Mouse (Mus musculus) cerebellum, postnatal 36 days (tissue): Measurements from ENCODE around the gene Gclc.

Experiments
- DNase-seq, 2 experiments: peaks; one replicate each; pipeline ENCODE4 v3.0.0; 2021 to 2022; ENCODE audit warnings: mixed read lengths in 2 of 2

Gene Gclc

DNA sequence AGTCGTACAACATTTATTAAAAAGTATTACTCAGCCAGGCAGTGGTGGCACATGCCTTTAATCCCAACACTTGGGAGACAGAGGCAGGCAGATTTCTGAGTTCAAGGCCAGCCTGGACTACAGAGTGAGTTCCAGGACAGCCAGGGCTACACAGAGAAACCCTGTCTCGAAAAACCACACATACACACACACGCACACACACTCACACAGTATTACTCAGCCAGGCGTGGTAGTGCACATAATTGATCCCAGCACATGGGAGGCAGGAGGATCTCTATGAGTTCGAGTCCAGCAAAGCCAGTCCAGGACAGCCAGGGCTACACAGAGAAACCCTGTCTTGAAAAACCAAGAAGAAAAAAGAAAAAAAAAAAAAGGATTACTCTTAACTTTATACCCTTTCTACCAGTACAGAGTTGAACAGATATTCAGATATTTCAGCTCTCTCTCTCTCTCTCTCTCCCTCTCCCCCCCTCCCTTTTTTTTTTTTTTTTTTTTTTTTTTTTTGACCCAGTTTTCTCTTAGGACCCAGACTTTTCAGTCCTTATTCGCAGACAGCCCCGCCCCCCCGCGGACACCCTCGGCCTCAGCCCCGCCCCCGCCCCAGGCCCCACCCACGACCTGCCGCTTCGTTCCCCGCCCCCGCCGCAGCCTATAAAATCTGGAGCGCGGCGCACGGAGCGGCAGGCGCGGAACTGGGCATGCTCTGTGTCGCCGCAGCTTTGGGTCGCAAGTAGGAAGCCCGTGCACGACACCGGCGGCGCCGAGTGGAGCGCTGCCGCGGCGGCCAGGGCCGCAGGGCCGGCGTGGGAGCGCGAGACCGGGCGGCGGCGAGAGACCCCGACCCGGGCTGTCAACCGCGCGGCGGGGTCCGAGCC lies at the start of gene Gclc:
Gene Gclc, plus strand, starts transcription at position 683 of the 875 bp plus-strand sequence.
- peak; percentile 92 to 93 for DNase-seq

DNA sequence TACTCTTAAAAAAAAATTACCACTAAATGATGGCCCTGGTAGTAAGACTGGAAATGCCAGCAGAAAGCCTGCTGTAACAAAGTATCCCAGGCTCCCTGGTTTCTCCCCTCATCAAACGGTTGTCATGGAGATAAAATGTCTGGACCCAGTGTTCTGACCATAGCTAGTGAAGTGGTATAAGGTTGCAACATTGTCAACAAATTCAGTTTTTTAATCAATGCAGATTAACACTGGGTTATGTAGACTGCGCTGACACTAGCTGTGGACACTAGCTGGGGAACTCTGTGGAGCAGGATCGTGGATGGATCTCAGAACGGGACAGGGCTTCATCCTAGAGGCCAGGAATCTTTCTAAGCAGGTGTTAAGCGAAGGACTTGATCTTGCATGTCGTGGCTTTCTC lies 47.8 kb upstream of the Gclc start:
- no peak for DNase-seq

DNA sequence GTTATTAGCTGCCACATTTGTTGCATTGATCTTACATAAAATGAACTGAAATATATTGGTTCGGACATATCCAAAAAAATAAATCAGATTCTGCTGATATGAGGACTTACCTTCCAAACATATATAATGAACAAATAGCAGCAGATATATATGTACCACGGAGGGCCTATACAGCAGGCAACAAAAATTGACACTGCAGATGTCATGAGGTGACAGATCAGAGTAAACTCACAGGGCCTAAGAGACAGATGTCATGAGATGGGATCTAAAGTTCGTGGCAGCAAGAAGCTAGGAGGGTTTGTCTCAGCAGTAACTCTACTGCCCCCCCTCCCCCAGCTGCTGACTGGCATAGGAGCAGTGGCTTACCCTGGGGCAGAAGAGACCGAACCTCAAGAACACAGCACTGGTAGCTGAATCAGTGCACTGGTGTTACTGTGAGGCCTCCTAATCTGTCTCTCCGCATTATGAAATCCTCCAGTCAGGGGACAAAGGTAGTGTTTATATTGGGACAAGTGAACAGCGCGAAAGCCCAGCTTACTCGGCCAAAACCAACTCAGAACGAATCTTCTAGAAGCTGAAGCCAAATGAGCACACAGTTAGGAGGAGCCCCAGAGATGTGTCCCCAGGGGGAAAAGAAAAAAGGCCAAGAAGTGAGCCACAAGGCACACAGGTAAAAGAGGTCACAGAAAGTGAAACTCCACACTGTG lies 46.7 kb upstream of the Gclc start:
- no peak for DNase-seq

DNA sequence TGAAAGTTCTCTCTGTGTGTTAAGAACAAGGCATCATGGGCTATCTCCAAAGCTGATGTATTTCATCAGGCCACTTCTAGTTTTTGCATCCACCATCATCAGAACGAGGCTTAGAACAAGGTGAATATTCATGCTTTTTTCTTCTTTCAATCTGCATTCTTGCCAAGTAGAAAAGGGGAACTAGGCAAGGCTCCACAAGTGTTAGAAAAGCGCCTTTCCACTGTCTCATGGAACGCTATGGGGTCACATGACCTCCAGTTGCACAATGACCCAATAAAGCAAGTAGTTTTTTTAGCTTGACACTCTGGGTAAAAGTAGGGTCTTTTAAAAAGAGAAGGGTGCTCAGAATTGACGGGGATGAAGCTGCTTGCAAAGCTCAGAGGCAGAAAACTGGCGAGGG lies 45.4 kb upstream of the Gclc start:
- DNase-seq = no peak

- DNase-seq = no peak
Measured at GRCm38 (mm10) chr9:77711021-77711569, 43.2 kb upstream of the Gclc start.

DNA sequence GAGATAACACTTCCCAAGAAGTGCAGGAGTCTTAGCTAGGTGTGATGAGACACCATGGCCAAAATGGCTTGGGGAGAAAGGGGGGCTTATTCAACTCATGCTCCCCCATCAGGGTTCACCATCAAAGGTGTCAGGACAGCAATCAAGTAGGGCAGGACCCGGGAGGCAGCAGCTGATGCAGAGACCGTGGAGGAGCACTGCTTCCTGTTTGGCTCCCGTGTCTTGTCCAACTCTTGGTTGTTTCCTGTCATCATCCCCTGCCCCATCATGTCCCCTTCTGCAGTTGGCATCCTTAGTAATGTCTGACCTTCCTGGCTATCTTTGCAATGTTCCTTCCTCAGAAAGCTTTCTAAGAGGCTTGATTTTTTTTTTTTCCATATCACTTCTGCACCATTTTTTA lies 41.5 kb upstream of the Gclc start:
- no peak for DNase-seq

DNA sequence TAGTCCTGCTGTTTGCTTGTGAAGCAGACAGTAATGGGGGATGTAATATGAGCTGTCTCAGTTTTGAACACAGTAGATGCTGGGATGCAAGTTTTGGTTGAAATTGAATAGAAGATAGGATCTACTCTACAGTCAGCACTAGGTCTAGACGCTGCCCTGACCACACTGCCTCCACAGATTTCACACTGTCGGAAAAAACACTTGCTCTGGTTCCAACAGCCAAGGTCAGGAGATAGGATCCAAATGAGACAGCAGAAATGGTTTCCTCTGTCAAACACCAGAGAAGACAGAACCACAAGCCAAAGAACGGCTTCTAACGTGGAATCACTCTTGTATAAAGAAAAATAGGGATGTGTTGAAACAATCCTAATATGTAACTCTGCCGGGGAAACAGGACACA lies 41.0 kb upstream of the Gclc start:
- DNase-seq = no peak

GRCm38 (mm10) chr9:77715262-77715661 lies 39.1 kb upstream of the Gclc start:
- DNase-seq = no peak

- DNase-seq = no peak
Measured at GRCm38 (mm10) chr9:77716009-77716408, 38.3 kb upstream of the Gclc start.

- no peak for DNase-seq
Measured at GRCm38 (mm10) chr9:77717831-77718435, 36.4 kb upstream of the Gclc start.

DNA sequence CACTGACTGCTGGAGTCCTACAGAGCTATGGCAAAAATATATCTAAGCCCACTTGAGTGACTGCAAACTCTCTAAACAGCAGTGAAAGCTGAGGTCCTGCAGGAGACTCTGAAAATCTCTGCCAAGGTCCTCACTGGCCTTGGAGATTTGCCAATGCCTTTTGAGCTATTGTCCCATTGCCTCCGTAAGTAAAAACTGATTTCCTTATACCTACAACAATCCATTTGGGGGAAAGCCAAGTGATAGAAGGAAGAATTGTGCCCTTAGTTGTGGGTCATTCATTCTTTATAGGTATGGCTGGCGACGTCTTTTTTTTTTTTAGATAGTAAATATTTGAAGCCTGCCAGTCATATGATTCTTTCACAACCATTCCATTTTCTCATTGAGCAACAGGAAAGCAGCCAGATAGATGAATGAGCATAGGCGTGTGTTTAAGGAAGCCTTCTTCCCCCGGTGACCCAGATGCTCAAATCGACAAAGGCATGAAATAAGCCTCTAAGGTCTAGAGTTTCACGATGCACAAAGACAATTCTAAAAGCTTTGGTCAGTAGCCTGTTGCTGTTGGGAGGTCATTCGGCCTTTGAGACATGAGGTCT lies 35.4 kb upstream of the Gclc start:
- DNase-seq = no peak

- DNase-seq = no peak
Measured at GRCm38 (mm10) chr9:77719675-77720074, 34.7 kb upstream of the Gclc start.

GRCm38 (mm10) chr9:77722381-77722780 lies 32.0 kb upstream of the Gclc start:
- DNase-seq = no peak

DNA sequence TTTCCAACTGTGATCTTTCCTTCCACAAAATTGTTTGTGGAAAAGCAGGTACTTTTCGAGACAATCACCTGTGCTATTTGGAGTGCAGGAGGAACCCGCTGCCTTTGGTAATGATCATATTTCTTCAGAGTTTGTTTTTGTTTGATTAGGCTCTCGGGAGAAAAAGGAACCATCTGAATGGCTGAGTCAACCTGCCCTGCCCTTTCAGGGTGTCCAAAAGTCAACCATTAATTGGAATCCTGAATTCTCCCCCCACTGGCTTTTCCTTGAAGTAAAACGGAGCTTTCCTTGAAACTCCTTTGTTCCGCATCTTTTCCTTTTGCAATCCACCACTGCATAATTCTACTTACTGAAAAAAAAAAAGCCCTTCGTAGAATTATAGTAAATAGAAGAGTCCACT lies 30.1 kb upstream of the Gclc start:
- DNase-seq = no peak

- DNase-seq = no peak
Measured at GRCm38 (mm10) chr9:77725448-77725847, 28.9 kb upstream of the Gclc start.

DNA sequence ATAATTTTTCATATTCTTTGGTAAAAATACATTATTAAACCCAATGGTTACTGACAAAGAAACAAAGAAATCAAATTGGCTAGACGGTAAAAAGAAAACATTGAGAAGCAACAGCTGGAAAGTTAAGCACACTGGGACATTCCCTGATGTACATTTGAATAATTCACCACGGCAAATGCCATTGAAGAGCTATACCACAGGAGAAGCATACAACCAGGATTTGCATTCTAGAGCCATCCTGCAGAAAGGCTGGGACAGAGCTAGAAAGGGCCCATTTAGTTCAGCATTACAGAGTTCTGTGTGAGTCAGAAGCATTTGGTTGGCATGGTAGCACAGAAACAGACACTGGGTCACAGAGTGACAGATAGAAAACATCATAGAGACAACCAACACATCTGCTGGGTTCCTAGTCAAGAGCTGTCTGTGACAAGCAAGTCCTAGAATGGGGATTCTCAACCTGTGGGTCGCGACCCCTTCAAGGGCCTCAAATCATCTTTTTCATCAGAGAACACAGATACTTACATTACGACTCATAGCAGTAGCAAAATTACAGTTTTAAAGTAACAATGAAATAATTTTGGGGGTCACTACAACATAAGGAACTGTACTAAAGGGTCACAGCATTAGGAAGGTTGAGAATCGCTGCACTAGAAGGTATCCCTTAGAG lies 28.2 kb upstream of the Gclc start:
- no peak for DNase-seq

GRCm38 (mm10) chr9:77727012-77727411 lies 27.3 kb upstream of the Gclc start:
- no peak for DNase-seq

GRCm38 (mm10) chr9:77732067-77732466 lies 22.3 kb upstream of the Gclc start:
- DNase-seq = no peak

DNA sequence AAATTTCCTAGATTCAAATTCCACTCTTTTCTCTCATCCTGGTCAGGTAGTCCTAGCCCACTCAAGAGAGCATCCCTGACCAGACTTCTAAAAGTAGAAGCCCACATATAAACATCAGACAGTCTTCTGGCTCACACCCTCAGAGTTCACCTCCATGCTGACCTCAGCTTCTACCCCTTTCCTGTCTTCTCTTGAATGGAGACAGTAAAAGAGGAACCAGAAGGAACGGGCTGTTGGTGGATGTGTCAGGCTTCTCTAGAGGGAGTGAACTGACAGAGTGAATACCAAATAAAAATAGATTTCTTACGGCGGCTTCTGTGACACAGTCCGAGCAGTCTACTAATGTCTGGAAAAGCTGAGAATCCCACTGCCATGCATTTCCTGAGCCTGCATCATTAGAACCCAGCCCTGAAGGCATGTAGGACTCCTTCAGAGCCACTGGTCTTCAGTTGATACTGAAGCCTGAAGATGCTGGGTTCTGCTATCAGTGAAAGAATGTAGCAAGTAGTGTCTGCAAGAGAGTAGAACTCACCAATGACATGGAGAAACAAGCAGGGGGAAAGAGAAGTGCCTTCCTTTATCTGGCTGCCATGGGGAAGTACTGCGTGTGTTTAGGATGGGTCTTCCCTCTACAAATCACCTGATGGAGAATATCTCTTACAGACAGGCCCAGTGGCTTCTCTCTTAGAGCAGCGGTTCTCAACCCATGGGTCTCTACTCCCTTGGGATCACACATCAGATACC lies 16.9 kb upstream of the Gclc start:
- DNase-seq = no peak

- no peak for DNase-seq
Measured at GRCm38 (mm10) chr9:77741452-77741851, 12.9 kb upstream of the Gclc start.

DNA sequence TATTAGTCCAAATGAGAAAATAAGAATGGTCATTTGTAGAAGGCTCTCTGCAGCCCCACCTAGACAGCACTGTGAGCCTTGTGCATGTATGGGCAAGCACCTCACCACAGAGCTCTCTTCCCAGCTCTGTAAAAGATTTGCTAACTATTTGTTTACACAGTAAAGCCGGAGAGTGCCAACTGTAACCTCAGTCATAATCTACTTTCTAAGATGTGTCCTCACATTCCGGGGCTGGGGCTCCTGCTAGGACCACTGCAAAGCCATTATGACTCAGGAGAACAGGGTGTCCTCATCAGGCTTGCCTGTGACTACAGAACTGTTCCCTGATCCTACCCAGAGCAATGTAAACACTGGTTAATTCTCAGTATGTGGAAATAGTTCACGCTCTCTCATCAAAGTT lies 9.5 kb upstream of the Gclc start:
- no peak for DNase-seq

- DNase-seq = no peak
Measured at GRCm38 (mm10) chr9:77746315-77746714, 8.0 kb upstream of the Gclc start.
